Mouse (Mus musculus): Measurements from ENCODE around the gene Rpl6. TPM values are rescaled to one million over a fixed set of nuclear protein-coding genes. Genes with fewer than 3 reads are reported as not detected.

Rpl6 gene
- polyA plus RNA-seq, 1 experiment from 2014 or later = 377 TPM

DNA sequence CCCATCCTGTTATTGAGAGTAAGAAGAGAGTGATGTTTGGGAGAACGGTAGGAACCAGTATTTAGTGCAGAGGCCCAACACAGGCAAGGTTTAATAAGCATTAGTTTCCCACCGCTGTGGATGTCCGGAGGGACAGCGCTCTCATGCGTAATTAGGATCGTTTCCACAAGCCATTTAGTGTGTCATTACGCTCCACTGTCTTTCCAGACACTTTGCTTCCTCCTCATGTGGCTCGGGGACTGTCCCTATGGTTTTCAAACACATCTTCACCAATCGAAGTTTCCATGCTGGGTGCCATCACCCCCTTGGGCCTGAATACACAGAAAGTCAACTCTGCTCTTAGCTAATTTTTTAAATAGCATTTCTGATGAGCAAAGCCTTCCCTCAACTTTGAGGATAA is 21.0 kb upstream of the Rpl6 start:
- ATAC-seq (ENCODE audit: insufficient number of reproducible peaks, low FRiP score) = no peak
- no peak overlapping the region for H3K4me3 ChIP-seq
- H3K27me3 ChIP-seq (replicated peaks) = no peaks in the 10 kb centered on the region
- 85% methylated on average over 9 of the region's 9 CpGs for WGBS
- H3K9me3 ChIP-seq (replicated peaks) = no peaks in the 10 kb centered on the region
- peaks cover 93% of the 10 kb centered on the region for H3K4me1 ChIP-seq (replicated peaks)
- H3K36me3 ChIP-seq = no peaks in the 10 kb centered on the region
- H3K4me2 ChIP-seq = no peak overlapping the region
- no peak overlapping the region for H3K9ac ChIP-seq
- H3K27ac ChIP-seq (ENCODE audit: poor library complexity, severe bottlenecking) = no peak overlapping the region

GRCm38 (mm10) chr5:121184375-121184774 is 19.9 kb upstream of the Rpl6 start:
- 30% methylated on average over 2 of the region's 2 CpGs for WGBS
- H3K9ac ChIP-seq = peak overlapping the region; percentile 55; the same call in 1 of the 2 replicates
- no peak; the same call in 1 of the 2 replicates for ATAC-seq (ENCODE audit: insufficient number of reproducible peaks, low FRiP score)
- H3K4me2 ChIP-seq = peak overlapping the region; percentile 61
- H3K36me3 ChIP-seq = no peaks in the 10 kb centered on the region
- no peaks in the 10 kb centered on the region for H3K9me3 ChIP-seq (replicated peaks)
- H3K4me3 ChIP-seq = peak overlapping the region; percentile 19
- peak overlapping the region; percentile 94 for H3K27ac ChIP-seq (ENCODE audit: poor library complexity, severe bottlenecking)
- H3K27me3 ChIP-seq (replicated peaks) = no peaks in the 10 kb centered on the region
- peaks cover 91% of the 10 kb centered on the region for H3K4me1 ChIP-seq (replicated peaks)

- Histone ChIP-seq H3K4me1 (replicated peaks) (peaks cover 89% of the 10 kb centered on the region), H3K36me3 (no peaks in the 10 kb centered on the region), H3K9me3 (replicated peaks) (no peaks in the 10 kb centered on the region), H3K27ac (ENCODE audit: poor library complexity, severe bottlenecking) (peak overlapping the region; percentile 94), H3K27me3 (replicated peaks) (no peaks in the 10 kb centered on the region), H3K4me3 (peak overlapping the region; percentile 19), H3K9ac (peak overlapping the region; percentile 55), H3K4me2 (peak overlapping the region; percentile 61)
- 8% methylated on average over 11 of the region's 11 CpGs for WGBS
- peak; percentile 72 for ATAC-seq (ENCODE audit: insufficient number of reproducible peaks, low FRiP score)
Observed at GRCm38 (mm10) chr5:121184945-121185551, 19.2 kb upstream of the Rpl6 start.

DNA sequence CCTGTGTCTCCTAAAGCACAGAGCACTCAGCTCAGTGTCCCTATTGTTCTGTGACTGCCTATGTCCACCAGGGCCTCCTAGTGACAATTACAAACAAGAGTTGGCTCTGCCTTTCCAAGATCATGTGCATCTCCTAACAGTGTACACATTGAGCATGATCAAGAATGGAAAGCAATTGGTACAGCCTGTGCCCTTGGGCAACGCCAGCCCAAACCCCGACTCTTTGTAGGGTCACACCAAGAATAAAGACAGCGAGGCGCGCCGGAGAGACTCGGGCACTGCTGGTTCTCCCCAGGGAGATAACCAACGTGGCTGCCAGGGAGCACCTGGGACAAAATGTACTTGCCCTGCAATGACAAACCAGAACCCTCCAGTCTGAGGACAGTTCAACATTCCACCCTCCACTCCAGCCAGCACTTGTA is 16.7 kb upstream of the Rpl6 start:
- H3K9me3 ChIP-seq (replicated peaks) = no peaks in the 10 kb centered on the region
- no peak overlapping the region for H3K4me3 ChIP-seq
- H3K4me1 ChIP-seq (replicated peaks) = peaks cover 72% of the 10 kb centered on the region
- no peaks in the 10 kb centered on the region for H3K36me3 ChIP-seq
- H3K27me3 ChIP-seq (replicated peaks) = no peaks in the 10 kb centered on the region
- no peak overlapping the region for H3K9ac ChIP-seq
- H3K4me2 ChIP-seq = peak overlapping the region; percentile 46
- ATAC-seq (ENCODE audit: insufficient number of reproducible peaks, low FRiP score) = no peak
- H3K27ac ChIP-seq (ENCODE audit: poor library complexity, severe bottlenecking) = peak overlapping the region; percentile 46; the same call in 1 of the 2 replicates
- 66% methylated on average over 8 of the region's 8 CpGs for WGBS

DNA sequence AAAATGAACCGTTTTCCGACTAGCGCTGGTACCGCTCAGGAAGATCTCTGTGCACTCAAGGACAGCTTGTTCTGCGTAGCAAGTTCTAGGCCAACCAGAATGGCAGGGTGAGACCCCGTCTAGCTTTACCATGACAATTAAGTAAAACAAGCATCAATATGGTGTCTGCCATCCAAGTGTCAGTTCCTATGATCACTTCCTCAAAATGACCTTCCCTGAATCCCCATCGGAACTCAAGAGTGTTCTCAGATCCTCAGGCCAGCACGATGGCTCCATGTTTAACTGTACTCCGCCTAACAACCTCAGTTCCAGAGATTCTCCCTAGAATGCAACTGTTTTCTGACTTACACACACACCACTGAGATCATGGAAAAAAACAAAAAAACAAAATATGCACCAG is 16.0 kb upstream of the Rpl6 start:
- Histone ChIP-seq H3K36me3 (no peaks in the 10 kb centered on the region), H3K9ac (no peak overlapping the region), H3K27ac (ENCODE audit: poor library complexity, severe bottlenecking) (0 out of 2 replicates have a peak overlapping the region, but pooled peaks have one; percentile 46), H3K27me3 (replicated peaks) (no peaks in the 10 kb centered on the region), H3K9me3 (replicated peaks) (no peaks in the 10 kb centered on the region), H3K4me2 (peak overlapping the region; percentile 46), H3K4me1 (replicated peaks) (peaks cover 67% of the 10 kb centered on the region), H3K4me3 (no peak overlapping the region)
- no peak for ATAC-seq (ENCODE audit: insufficient number of reproducible peaks, low FRiP score)
- WGBS = 80% methylated on average over 9 of the region's 9 CpGs

DNA sequence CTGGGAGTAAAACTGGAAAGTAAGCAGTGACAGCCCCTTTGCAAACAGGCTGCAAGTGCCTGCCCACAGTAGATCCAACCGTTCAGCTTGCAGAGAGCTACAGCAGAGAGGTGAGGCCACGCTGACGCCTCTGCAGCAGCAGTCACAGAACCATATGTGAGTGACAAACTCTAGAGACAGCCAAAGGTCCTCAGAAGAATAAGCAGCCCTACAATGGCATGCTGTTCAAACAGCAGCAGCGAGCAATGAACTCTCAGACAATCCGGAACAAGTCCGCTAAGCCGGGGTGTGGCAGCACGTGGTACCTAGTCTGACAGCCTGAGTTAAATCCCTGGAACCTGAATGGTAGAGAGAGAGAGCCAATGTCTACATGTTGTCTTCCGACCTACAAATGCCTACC is 15.1 kb upstream of the Rpl6 start:
- Histone ChIP-seq H3K4me3 (peak overlapping the region; percentile 1; the same call in 1 of the 2 replicates), H3K4me2 (peak overlapping the region; percentile 49), H3K27me3 (replicated peaks) (0 out of 2 replicates have a peak, but pooled peaks cover under 1% of the 10 kb centered on the region), H3K36me3 (no peaks in the 10 kb centered on the region), H3K9me3 (replicated peaks) (no peaks in the 10 kb centered on the region), H3K9ac (peak overlapping the region; percentile 40), H3K4me1 (replicated peaks) (peaks cover 58% of the 10 kb centered on the region), H3K27ac (ENCODE audit: poor library complexity, severe bottlenecking) (peak overlapping the region; percentile 8; the same call in 1 of the 2 replicates)
- WGBS = 57% methylated on average over 9 of the region's 9 CpGs
- no peak for ATAC-seq (ENCODE audit: insufficient number of reproducible peaks, low FRiP score)

GRCm38 (mm10) chr5:121190210-121190835 is 14.0 kb upstream of the Rpl6 start:
- no peak for ATAC-seq (ENCODE audit: insufficient number of reproducible peaks, low FRiP score)
- H3K27me3 ChIP-seq (replicated peaks) = peaks cover 4% of the 10 kb centered on the region; the same call in 1 of the 2 replicates
- H3K4me3 ChIP-seq = peak overlapping the region; percentile 81
- H3K27ac ChIP-seq (ENCODE audit: poor library complexity, severe bottlenecking) = peak overlapping the region; percentile 87
- H3K4me2 ChIP-seq = peak overlapping the region; percentile 82
- no peaks in the 10 kb centered on the region for H3K9me3 ChIP-seq (replicated peaks)
- WGBS = 22% methylated on average over 21 of the region's 21 CpGs
- H3K36me3 ChIP-seq = no peaks in the 10 kb centered on the region
- peaks cover 46% of the 10 kb centered on the region for H3K4me1 ChIP-seq (replicated peaks)
- peak overlapping the region; percentile 90 for H3K9ac ChIP-seq

DNA sequence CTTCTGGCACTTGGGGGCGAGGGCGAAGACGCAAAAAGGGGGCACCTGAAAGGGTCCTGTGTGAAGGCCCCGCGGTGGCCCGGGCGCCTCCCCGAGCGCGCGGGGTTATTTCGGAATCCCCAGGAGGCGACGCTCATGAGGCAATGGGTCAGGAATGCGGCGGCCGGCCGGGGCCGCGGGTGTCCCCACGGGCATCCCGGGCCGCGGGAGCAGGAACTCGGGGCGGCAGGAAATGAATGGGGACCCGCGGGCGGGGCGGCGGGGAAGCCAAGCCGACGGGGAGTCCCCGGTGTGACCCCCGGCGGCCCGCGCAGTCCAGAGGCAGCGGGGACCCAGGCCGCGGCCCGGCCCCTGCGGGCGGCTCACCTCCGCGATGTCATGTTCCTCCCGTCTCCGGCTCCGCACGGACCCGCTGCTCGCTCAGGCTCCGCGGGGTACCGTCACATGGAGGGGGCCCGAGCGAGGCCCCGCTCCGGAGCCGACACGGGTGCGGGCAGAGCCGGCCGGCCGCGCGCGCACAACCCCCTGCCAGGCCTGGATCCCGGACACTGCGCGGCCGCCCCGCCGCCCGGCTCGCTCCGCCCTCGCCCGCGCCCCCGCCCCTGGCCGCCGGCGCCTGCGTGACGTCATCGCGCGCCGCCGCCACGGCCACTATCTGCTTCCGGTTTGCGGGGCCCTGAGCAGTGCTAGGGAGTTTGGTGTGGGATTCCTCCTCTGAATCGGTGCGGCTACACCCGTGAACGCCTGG is 13.3 kb upstream of the Rpl6 start, which contains the start of gene Ptpn11:
TSS of gene Ptpn11 (minus strand) at position 562 of the 748 bp plus-strand sequence.
- WGBS = under 1% methylated on average over 75 of the region's 98 CpGs
- peak; percentile 94 for ATAC-seq (ENCODE audit: insufficient number of reproducible peaks, low FRiP score)
- Histone ChIP-seq H3K9ac (peak within 1 kb of the TSS; percentile 90), H3K4me2 (peak within 1 kb of the TSS; percentile 82), H3K9me3 (replicated peaks) (no peaks in the 10 kb centered on the region), H3K36me3 (no peaks in the 10 kb centered on the region), H3K27ac (ENCODE audit: poor library complexity, severe bottlenecking) (peak within 1 kb of the TSS; percentile 87), H3K27me3 (replicated peaks) (peaks cover 4% of the 10 kb centered on the region; the same call in 1 of the 2 replicates), H3K4me1 (replicated peaks) (peaks cover 39% of the 10 kb centered on the region), H3K4me3 (peak within 1 kb of the TSS; percentile 81)

GRCm38 (mm10) chr5:121191584-121191906 is 12.7 kb upstream of the Rpl6 start:
- Histone ChIP-seq H3K36me3 (no peaks in the 10 kb centered on the region), H3K27me3 (replicated peaks) (peaks cover 4% of the 10 kb centered on the region; the same call in 1 of the 2 replicates), H3K4me2 (peak overlapping the region; percentile 82), H3K9me3 (replicated peaks) (no peaks in the 10 kb centered on the region), H3K27ac (ENCODE audit: poor library complexity, severe bottlenecking) (peak overlapping the region; percentile 87), H3K9ac (peak overlapping the region; percentile 90), H3K4me3 (peak overlapping the region; percentile 81), H3K4me1 (replicated peaks) (peaks cover 34% of the 10 kb centered on the region)
- WGBS = 7% methylated on average over 17 of the region's 17 CpGs
- ATAC-seq (ENCODE audit: insufficient number of reproducible peaks, low FRiP score) = no peak; the same call in 1 of the 2 replicates

- Histone ChIP-seq H3K4me1 (replicated peaks) (peaks cover 16% of the 10 kb centered on the region), H3K9ac (no peak overlapping the region), H3K27me3 (replicated peaks) (peaks cover 4% of the 10 kb centered on the region; the same call in 1 of the 2 replicates), H3K36me3 (no peaks in the 10 kb centered on the region), H3K4me3 (no peak overlapping the region), H3K4me2 (no peak overlapping the region), H3K9me3 (replicated peaks) (no peaks in the 10 kb centered on the region), H3K27ac (ENCODE audit: poor library complexity, severe bottlenecking) (no peak overlapping the region)
- ATAC-seq (ENCODE audit: insufficient number of reproducible peaks, low FRiP score) = no peak
- WGBS = 33% methylated on average over 1 of the region's 1 CpGs
Observed at GRCm38 (mm10) chr5:121194173-121194572, 10.1 kb upstream of the Rpl6 start.

DNA sequence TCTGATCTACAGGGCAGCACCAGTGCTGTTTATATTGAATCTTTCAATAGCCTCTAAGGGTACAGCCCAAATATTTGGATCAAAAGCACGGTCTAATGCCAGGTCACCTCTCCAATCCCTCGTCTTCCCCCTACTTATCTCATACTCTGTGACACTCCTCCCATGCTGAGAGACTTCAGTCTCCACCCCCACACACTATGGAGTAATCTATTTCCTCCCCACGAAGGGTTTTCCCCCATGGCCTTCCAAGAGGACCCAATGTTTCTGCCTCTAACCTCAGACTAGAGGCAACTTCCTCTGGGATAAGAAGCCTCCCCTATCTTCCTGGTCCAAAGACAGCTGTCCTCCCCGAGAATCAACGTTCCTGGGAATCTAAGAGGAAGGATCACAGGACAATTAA is 7.5 kb upstream of the Rpl6 start:
- no peak for ATAC-seq (ENCODE audit: insufficient number of reproducible peaks, low FRiP score)
- H3K27me3 ChIP-seq (replicated peaks) = peaks cover 4% of the 10 kb centered on the region; the same call in 1 of the 2 replicates
- no peak overlapping the region for H3K27ac ChIP-seq (ENCODE audit: poor library complexity, severe bottlenecking)
- H3K36me3 ChIP-seq = no peaks in the 10 kb centered on the region
- no peak overlapping the region for H3K4me3 ChIP-seq
- H3K4me2 ChIP-seq = no peak overlapping the region
- H3K9me3 ChIP-seq (replicated peaks) = no peaks in the 10 kb centered on the region
- H3K4me1 ChIP-seq (replicated peaks) = peaks cover 5% of the 10 kb centered on the region; the same call in 1 of the 2 replicates
- 30% methylated on average over 5 of the region's 5 CpGs for whole genome bisulfite sequencing
- H3K9ac ChIP-seq = no peak overlapping the region

All from heart, embryonic 12.5 days (tissue).